Mouse (Mus musculus) MEL (cell line): Measurements from ENCODE around the gene Narf. TPM values are rescaled to one million over a fixed set of nuclear protein-coding genes. Genes with fewer than 3 reads are reported as not detected.
A peak's percentile ranks its signal among the peaks of the same experiment; 100 is the strongest.

Experiments used
- DNase-seq: peaks from one replicate; pipeline ENCODE4 v3.0.0; 2011; ENCODE audit warnings: low read depth, low spot score
- H3K27ac ChIP-seq: 2 replicates; pipeline ENCODE4 v1.5.1; 2012; ENCODE audit warnings: low read depth, mild to moderate bottlenecking, control low read depth, low read length, moderate library complexity; ENCODE audit not compliant: control insufficient read depth
- H3K27me3 ChIP-seq, 2 experiments: fragments of 150-350 bp in 1 of 2; sonication (generic) in 1 of 2; 2 replicates each; pipeline ENCODE4 v1.6.1; 2012; ENCODE audit warnings: low read length in 2 of 2, mild to moderate bottlenecking in 2 of 2, improper control_type of control experiment in 1 of 2, moderate library complexity in 1 of 2; ENCODE audit not compliant: insufficient read depth in 2 of 2, control insufficient read depth in 1 of 2
- H3K36me3 ChIP-seq, 2 experiments: 2 replicates each; pipeline ENCODE4 v1.6.1; 2012 to 2014; ENCODE audit warnings: low read length in 2 of 2, improper control_type of control experiment in 1 of 2, inconsistent platforms in 1 of 2, mild to moderate bottlenecking in 1 of 2; ENCODE audit not compliant: insufficient read depth in 2 of 2, control insufficient read depth in 1 of 2
- H3K4me1 ChIP-seq, 2 experiments: fragments of 150-350 bp in 1 of 2; sonication (generic) in 1 of 2; 2 replicates each; pipeline ENCODE4 v1.6.1; 2012; ENCODE audit warnings: low read length in 2 of 2, improper control_type of control experiment in 1 of 2, mild to moderate bottlenecking in 1 of 2; ENCODE audit not compliant: insufficient read depth in 2 of 2, control insufficient read depth in 1 of 2
- H3K4me3 ChIP-seq, 2 experiments: fragments of 150-350 bp in 1 of 2; sonication (generic) in 1 of 2; 2 replicates each; pipeline ENCODE4 v1.5.1; 2012; ENCODE audit warnings: low read depth in 2 of 2, low read length in 2 of 2, mild to moderate bottlenecking in 2 of 2, moderate library complexity in 2 of 2, control low read depth in 1 of 2, improper control_type of control experiment in 1 of 2; ENCODE audit not compliant: control insufficient read depth in 1 of 2, insufficient read depth in 1 of 2
- H3K79me2 ChIP-seq: 2 replicates; pipeline ENCODE4 v1.6.1; 2012; ENCODE audit warnings: mild to moderate bottlenecking, low read length, moderate library complexity; ENCODE audit not compliant: control insufficient read depth, poor library complexity, insufficient read depth
- H3K9ac ChIP-seq: 2 replicates; pipeline ENCODE4 v1.6.1; 2012; ENCODE audit warnings: low read depth, mild to moderate bottlenecking, control low read depth, low read length, moderate library complexity; ENCODE audit not compliant: control insufficient read depth, poor library complexity, severe bottlenecking
- H3K9me3 ChIP-seq: fragments of 150-350 bp; sonication (generic); replicated peaks from 2 replicates; pipeline ENCODE4 v1.6.1; 2012; ENCODE audit warnings: mild to moderate bottlenecking, low read length, improper control_type of control experiment, moderate library complexity; ENCODE audit not compliant: insufficient read depth
- CHD1 ChIP-seq: IDR thresholded peaks from 2 replicates; pipeline ENCODE4 v1.6.1; 2012; ENCODE audit warnings: low read depth, mild to moderate bottlenecking, inconsistent platforms, low read length, improper control_type of control experiment
- CHD2 ChIP-seq: IDR thresholded peaks from 2 replicates; pipeline ENCODE4 v1.6.1; 2011; ENCODE audit warnings: low read length, improper control_type of control experiment
- E2F4 ChIP-seq: IDR thresholded peaks from 2 replicates; pipeline ENCODE4 v1.6.1; 2011; ENCODE audit warnings: low read depth, low read length, improper control_type of control experiment, borderline replicate concordance
- ELF1 ChIP-seq: IDR thresholded peaks from 2 replicates; pipeline ENCODE4 v1.6.1; 2014; ENCODE audit warnings: low read depth, mild to moderate bottlenecking, inconsistent platforms, low read length, improper control_type of control experiment, moderate library complexity
- EP300 ChIP-seq, 2 experiments: IDR thresholded peaks; 2 replicates each; pipeline ENCODE4 v1.6.1; 2011; ENCODE audit warnings: improper control_type of control experiment in 2 of 2, low read length in 2 of 2, low read depth in 1 of 2, mild to moderate bottlenecking in 1 of 2
- ETS1 ChIP-seq: IDR thresholded peaks from 2 replicates; pipeline ENCODE4 v1.6.1; 2012; ENCODE audit warnings: low read depth, mild to moderate bottlenecking, inconsistent platforms, low read length, improper control_type of control experiment, moderate library complexity
- HCFC1 ChIP-seq: IDR thresholded peaks from 2 replicates; pipeline ENCODE4 v1.6.1; 2012; ENCODE audit warnings: low read depth, mild to moderate bottlenecking, inconsistent platforms, low read length, improper control_type of control experiment, moderate library complexity
- JUND ChIP-seq: IDR thresholded peaks from 2 replicates; pipeline ENCODE4 v1.6.1; 2011; ENCODE audit warnings: low read depth, mild to moderate bottlenecking, improper control_type of control experiment, low read length
- KAT2A ChIP-seq: conservative IDR thresholded peaks from 2 replicates; pipeline ENCODE4 v1.6.1; 2012; ENCODE audit warnings: low read depth, low read length, improper control_type of control experiment, inconsistent platforms
- MEF2A ChIP-seq: IDR thresholded peaks from 2 replicates; pipeline ENCODE4 v1.6.1; 2014; ENCODE audit warnings: low read depth, mild to moderate bottlenecking, inconsistent platforms, low read length, improper control_type of control experiment; ENCODE audit not compliant: poor library complexity, insufficient replicate concordance, severe bottlenecking; ENCODE audit errors: extremely low read depth
- MXI1 ChIP-seq: IDR thresholded peaks from 2 replicates; pipeline ENCODE4 v1.6.1; 2011; ENCODE audit warnings: mild to moderate bottlenecking, low read depth, low read length, improper control_type of control experiment
- MYC ChIP-seq: IDR thresholded peaks from 2 replicates; pipeline ENCODE4 v1.6.1; 2011; ENCODE audit warnings: low read depth, mild to moderate bottlenecking, low read length, improper control_type of control experiment, moderate library complexity
- NELFE ChIP-seq: IDR thresholded peaks from 2 replicates; pipeline ENCODE4 v1.6.1; 2011; ENCODE audit warnings: low read depth, low read length, improper control_type of control experiment
- NRF1 ChIP-seq: IDR thresholded peaks from 2 replicates; pipeline ENCODE4 v1.6.1; 2014; ENCODE audit warnings: low read depth, mild to moderate bottlenecking, inconsistent platforms, low read length, improper control_type of control experiment, moderate library complexity; ENCODE audit not compliant: poor library complexity, insufficient read depth, severe bottlenecking
- POLR2A ChIP-seq, 2 experiments: IDR thresholded peaks; 2 replicates each; pipeline ENCODE4 v1.6.1; 2011 to 2012; ENCODE audit warnings: low read length in 2 of 2, mild to moderate bottlenecking in 2 of 2, control low read depth in 1 of 2, improper control_type of control experiment in 1 of 2, low read depth in 1 of 2, moderate library complexity in 1 of 2; ENCODE audit not compliant: control insufficient read depth in 1 of 2, insufficient read depth in 1 of 2, poor library complexity in 1 of 2
- POLR2AphosphoS2 ChIP-seq: IDR thresholded peaks from 2 replicates; pipeline ENCODE4 v1.6.1; 2011; ENCODE audit warnings: low read length, improper control_type of control experiment
- POLR2AphosphoS5 ChIP-seq: IDR thresholded peaks from 2 replicates; pipeline ENCODE4 v1.6.1; 2012; ENCODE audit warnings: low read depth, borderline replicate concordance, mild to moderate bottlenecking, inconsistent platforms, low read length, moderate library complexity, mixed read lengths
- RCOR1 ChIP-seq: IDR thresholded peaks from 2 replicates; pipeline ENCODE4 v1.6.1; 2012; ENCODE audit warnings: low read depth, mild to moderate bottlenecking, inconsistent platforms, low read length, improper control_type of control experiment
- SIN3A ChIP-seq: IDR thresholded peaks from 2 replicates; pipeline ENCODE4 v1.6.1; 2012; ENCODE audit warnings: low read length, improper control_type of control experiment, inconsistent platforms
- SMC3 ChIP-seq: IDR thresholded peaks from 2 replicates; pipeline ENCODE4 v1.6.1; 2011; ENCODE audit warnings: low read depth, low read length, improper control_type of control experiment
- TAL1 ChIP-seq: IDR thresholded peaks from 2 replicates; pipeline ENCODE4 v1.6.1; 2012; ENCODE audit warnings: mild to moderate bottlenecking, inconsistent platforms, low read length, moderate library complexity, mixed read lengths
- TBP ChIP-seq: IDR thresholded peaks from 2 replicates; pipeline ENCODE4 v1.8.0; 2011; ENCODE audit warnings: low read depth, low read length, improper control_type of control experiment
- TCF12 ChIP-seq: IDR thresholded peaks from 2 replicates; pipeline ENCODE4 v1.6.1; 2014; ENCODE audit warnings: low read depth, mild to moderate bottlenecking, inconsistent platforms, low read length, improper control_type of control experiment, moderate library complexity
- ZC3H11A ChIP-seq: IDR thresholded peaks from 2 replicates; pipeline ENCODE4 v1.6.1; 2012; ENCODE audit warnings: low read depth, mild to moderate bottlenecking, inconsistent platforms, low read length, improper control_type of control experiment
- ZMIZ1 ChIP-seq: IDR thresholded peaks from 2 replicates; pipeline ENCODE4 v1.6.1; 2012; ENCODE audit warnings: low read depth, mild to moderate bottlenecking, inconsistent platforms, low read length, improper control_type of control experiment, moderate library complexity
- polyA plus RNA-seq, 2 experiments: library from polyadenylated mRNA; stranded (reverse) in 1 of 2; unstranded in 1 of 2; fragments of >175 nt in 1 of 2; fragments of >200 nt in 1 of 2; gene quantifications; 2 replicates each; pipeline versions ENCODE4 v1.2.1 to v1.2.4; 2012; ENCODE audit warnings: low replicate concordance in 2 of 2, low read depth in 1 of 2; ENCODE audit not compliant: insufficient read length in 2 of 2, insufficient read depth in 1 of 2, missing spikeins in 1 of 2
- total RNA-seq: library from RNA; depleted of rRNA; stranded (reverse); fragments of 300-350 nt; gene quantifications from 2 replicates; pipeline ENCODE4 v1.2.3, GENCODE M21; 2012

Gene Narf
- total and polyA plus RNA-seq, 3 experiments = 31.9 to 44.9 TPM; not detected in 1

DNA sequence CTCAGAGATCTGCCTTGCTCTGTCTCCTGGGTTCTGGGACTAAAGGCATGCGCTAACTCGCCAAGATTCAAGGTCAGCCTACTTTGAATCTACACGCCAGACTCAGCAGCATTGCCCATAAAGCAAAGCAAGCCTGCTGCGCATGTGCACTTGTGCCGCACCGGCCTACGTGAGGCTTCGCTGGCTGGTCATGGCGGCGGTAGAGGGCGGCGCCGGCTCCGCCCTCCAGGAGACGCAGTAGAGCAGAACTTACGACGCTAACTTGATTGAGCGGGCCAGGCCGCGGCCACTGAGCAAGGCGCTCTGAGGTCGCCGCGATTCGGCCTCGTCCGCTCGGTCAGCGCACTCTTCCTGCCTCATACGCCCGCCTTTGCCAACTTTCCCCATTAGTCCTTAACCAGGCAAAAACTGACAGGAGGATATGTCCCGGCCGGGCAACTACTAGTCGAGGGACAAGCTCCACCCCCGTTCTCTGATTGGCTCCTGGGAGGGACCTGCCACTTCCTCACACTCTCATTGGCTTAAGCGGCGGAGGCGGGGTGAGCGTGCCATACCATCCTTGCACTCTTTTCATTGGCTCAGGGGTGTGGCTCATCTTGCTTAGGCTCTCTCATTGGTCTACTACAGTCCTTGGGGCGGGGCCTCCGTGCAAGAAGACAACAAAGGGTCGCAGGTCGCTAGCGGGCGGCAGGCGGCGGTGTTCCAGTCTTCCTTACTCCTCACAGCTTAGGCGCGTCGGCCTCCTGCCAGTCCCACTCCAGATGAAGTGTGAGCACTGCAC is at the start of gene Narf (continued):
- TF ChIP-seq SIN3A = peak; percentile 78
- peak; percentile 95 for TF ChIP-seq NRF1
- peak; percentile 75 for TF ChIP-seq CHD2
- TF ChIP-seq ZC3H11A = no peak
- TF ChIP-seq MYC = peak; percentile 87

- H3K36me3 ChIP-seq = no peaks in the 10 kb centered on the region
- H3K4me3 ChIP-seq = no peak overlapping the region
- no peaks in the 10 kb centered on the region for H3K9me3 ChIP-seq
- no peaks in the 10 kb centered on the region for H3K27me3 ChIP-seq
- no peaks in the 10 kb centered on the region for H3K4me1 ChIP-seq
- DNase-seq = no peak
- no peak overlapping the region for H3K27ac ChIP-seq
- TF ChIP-seq ZC3H11A (no peak), TCF12 (no peak), POLR2A (IDR thresholded peaks at IDR 0.05; ENCODE audit: control insufficient read depth in 1 of 2, insufficient read depth in 1 of 2, low read depth in 1 of 2, low read length in 2 of 2, poor library complexity in 1 of 2) (no peak), ETS1 (no peak), POLR2AphosphoS2 (no peak), ZMIZ1 (no peak), KAT2A (no peak), ELF1 (no peak), CHD1 (no peak), SMC3 (no peak)
- no peak overlapping the region for H3K9ac ChIP-seq
- no peaks in the 10 kb centered on the region for H3K79me2 ChIP-seq
These were observed 47.4 kb upstream of the Narf start for GRCm38 (mm10) chr11:121189681-121190080.

DNA sequence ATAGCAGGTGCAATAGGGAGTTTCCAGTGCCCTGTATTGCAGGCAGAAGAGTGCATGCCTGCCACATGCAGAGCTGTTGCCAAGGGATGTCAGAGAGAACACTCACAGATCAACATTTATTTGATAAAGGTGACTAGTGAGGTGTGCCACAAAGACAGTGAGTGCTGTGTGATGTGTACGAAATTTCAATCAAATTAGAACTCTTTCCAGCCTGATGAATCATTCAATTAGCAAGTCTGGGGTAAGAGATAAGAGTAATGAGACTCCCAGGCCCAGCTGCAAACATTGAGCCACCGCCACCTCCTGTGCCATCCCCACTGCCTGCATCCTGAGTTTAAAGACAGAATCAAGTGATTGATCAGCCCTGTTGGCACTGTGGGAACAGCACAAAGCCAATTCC is 44.3 kb upstream of the Narf start:
- TF ChIP-seq CHD1 (no peak), RCOR1 (no peak), POLR2AphosphoS2 (no peak), ETS1 (no peak), MYC (no peak), MXI1 (no peak), POLR2AphosphoS5 (no peak), E2F4 (no peak), CHD2 (no peak), MEF2A (no peak), SMC3 (no peak), NELFE (no peak), EP300 (IDR thresholded peaks at IDR 0.05; ENCODE audit: low read depth in 1 of 2, low read length in 2 of 2) (no peak), ZC3H11A (no peak), TBP (no peak), HCFC1 (no peak), TAL1 (no peak; the same call in 1 of the 2 replicates), JUND (no peak), ZMIZ1 (no peak)
- DNase-seq = peak; percentile 17
- Histone ChIP-seq H3K4me3 (no peak overlapping the region), H3K27ac (no peak overlapping the region), H3K79me2 (no peaks in the 10 kb centered on the region), H3K27me3 (no peaks in the 10 kb centered on the region), H3K4me1 (no peaks in the 10 kb centered on the region), H3K9me3 (no peaks in the 10 kb centered on the region), H3K9ac (no peak overlapping the region), H3K36me3 (no peaks in the 10 kb centered on the region)
